Mouse (Mus musculus): Measurements from ENCODE around the gene Il17re. TPM values are rescaled to one million over a fixed set of nuclear protein-coding genes. Genes with fewer than 3 reads are reported as not detected.
A peak's percentile ranks its signal among the peaks of the same experiment; 100 is the strongest.

Gene Il17re
- polyA plus RNA-seq, 1 experiment from 2014 or later: 0.21 TPM

DNA sequence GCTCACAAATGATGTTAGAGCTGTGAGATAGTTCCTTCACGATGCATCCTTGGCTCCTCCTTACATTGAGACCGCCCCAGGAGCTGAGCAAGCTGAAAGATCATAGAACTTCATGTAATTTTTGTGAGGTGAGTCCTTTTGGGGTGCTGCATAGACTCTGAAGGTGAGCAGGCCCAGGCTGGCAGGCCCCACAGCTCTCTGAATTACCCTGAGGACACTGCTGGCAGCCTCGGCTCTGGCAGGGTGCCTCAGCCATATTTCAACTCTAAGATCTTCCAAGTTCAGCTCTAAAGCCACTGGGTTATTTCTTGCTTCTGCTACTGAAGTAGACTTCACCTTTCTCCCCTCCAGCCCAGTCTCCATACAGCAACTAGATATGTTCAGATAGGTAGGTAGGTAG is 17.6 kb upstream of the Il17re start:
- Histone ChIP-seq H3K36me3 (ENCODE audit: control insufficient read depth, insufficient read depth, low read length) (no peaks in the 10 kb centered on the region), H3K4me1 (ENCODE audit: control insufficient read depth, insufficient read depth, low read length) (peaks cover 8% of the 10 kb centered on the region), H3K4me2 (ENCODE audit: low read depth, low read length) (no peak overlapping the region), H3K27me3 (ENCODE audit: control insufficient read depth, insufficient read depth, low read length) (no peaks in the 10 kb centered on the region), H3K4me3 (ENCODE audit: low read depth, low read length) (no peak overlapping the region), H3K9me3 (ENCODE audit: control insufficient read depth, low read length) (no peaks in the 10 kb centered on the region), H3K27ac (ENCODE audit: low read depth, low read length) (no peak overlapping the region), H3K9ac (replicated peaks; ENCODE audit: low read depth, low read length) (no peak overlapping the region)
- no peak for ATAC-seq (ENCODE audit: low read depth)
- 84% methylated on average over 3 of the region's 3 CpGs for WGBS

DNA sequence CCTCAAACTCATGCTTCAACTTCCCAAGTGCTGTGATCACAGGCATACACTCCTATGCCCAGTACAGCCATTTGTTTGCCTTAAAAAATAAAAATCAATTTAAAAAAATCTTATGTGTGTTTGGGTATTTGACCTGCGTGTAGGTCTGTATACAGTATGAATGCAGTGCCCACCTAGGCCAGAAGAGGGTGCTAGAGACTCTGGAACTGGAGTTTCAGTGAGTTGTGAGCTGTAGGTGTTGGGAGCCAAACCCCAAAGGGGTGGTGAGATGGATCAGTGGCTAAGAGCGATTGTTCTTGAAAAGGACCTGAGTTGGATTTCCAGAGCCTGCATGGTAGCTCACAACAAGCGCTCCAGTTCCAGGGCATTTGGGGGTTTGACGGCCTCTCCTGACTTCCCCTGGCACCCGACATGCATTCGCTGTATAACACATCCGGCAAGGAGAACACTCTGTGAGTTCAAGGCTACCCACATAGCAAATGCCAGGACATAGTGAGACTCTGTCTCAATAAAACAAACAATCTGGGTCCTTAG is 17.1 kb upstream of the Il17re start:
- H3K4me1 ChIP-seq (ENCODE audit: control insufficient read depth, insufficient read depth, low read length): peaks cover 8% of the 10 kb centered on the region
- H3K36me3 ChIP-seq (ENCODE audit: control insufficient read depth, insufficient read depth, low read length): no peaks in the 10 kb centered on the region
- H3K9ac ChIP-seq (replicated peaks; ENCODE audit: low read depth, low read length): no peak overlapping the region
- 60% methylated on average over 7 of the region's 7 CpGs for WGBS
- no peak overlapping the region for H3K27ac ChIP-seq (ENCODE audit: low read depth, low read length)
- no peaks in the 10 kb centered on the region for H3K9me3 ChIP-seq (ENCODE audit: control insufficient read depth, low read length)
- ATAC-seq (ENCODE audit: low read depth): no peak
- H3K27me3 ChIP-seq (ENCODE audit: control insufficient read depth, insufficient read depth, low read length): no peaks in the 10 kb centered on the region
- H3K4me2 ChIP-seq (ENCODE audit: low read depth, low read length): no peak overlapping the region
- no peak overlapping the region for H3K4me3 ChIP-seq (ENCODE audit: low read depth, low read length)

DNA sequence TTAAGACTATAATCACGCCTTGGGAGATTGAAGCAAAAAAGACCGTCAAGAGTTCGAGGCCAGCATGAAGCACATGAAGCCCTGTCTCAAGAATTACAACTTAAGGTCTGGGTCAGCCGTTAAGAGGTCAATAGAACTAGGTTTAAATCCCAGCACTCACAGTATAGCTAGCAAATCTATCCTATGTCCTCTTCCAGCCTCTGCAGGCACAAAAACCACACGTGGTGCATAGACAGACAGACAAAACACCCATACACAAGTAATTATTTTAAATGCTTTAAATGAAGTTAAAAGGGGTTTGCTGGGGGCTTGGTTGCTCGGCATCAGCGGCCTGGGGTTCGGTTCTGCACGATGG is 16.2 kb upstream of the Il17re start:
- 44% methylated on average over 9 of the region's 9 CpGs for WGBS
- Histone ChIP-seq H3K9ac (replicated peaks; ENCODE audit: low read depth, low read length) (peak overlapping the region; percentile 81; the same call in 1 of the 2 replicates), H3K27me3 (ENCODE audit: control insufficient read depth, insufficient read depth, low read length) (no peaks in the 10 kb centered on the region), H3K4me1 (ENCODE audit: control insufficient read depth, insufficient read depth, low read length) (peaks cover 8% of the 10 kb centered on the region), H3K9me3 (ENCODE audit: control insufficient read depth, low read length) (no peaks in the 10 kb centered on the region), H3K4me3 (ENCODE audit: low read depth, low read length) (peak overlapping the region; percentile 74), H3K27ac (ENCODE audit: low read depth, low read length) (0 out of 2 replicates have a peak overlapping the region, but pooled peaks have one; percentile 29), H3K4me2 (ENCODE audit: low read depth, low read length) (peak overlapping the region; percentile 76), H3K36me3 (ENCODE audit: control insufficient read depth, insufficient read depth, low read length) (peaks cover 3% of the 10 kb centered on the region)
- peak; percentile 50 for ATAC-seq (ENCODE audit: low read depth)

DNA sequence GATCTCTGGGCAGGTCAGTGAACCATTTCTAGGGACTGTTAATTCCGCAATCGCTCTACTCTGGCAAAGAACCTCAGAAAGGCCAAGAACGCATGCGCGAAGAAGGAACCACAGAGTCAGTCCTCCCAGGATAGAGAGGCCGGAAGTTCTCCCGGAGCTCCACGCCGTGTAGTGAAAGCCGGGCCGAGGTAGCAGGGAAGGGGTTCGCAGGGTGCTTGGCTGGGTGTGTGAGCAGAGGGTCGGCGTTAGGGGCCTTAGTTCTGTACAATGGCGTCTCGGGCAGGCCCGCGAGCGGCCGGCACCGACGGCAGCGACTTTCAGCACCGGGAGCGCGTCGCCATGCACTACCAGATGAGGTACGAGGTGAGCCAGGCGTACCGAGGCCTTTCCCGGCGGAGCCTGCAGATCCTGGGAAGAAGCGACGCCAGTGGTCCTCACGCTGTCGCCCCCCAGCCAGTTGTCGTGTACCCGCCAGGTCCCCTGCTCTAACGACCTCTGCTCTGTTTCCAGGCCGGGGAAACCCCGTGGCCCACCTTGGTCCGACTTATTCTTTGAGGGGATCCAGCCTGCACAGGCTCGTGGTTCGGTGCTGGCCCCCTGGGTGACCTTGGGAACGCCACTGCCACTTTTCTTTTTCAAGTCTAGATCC is 15.7 kb upstream of the Il17re start, which contains the start of gene Jagn1:
Gene Jagn1, plus strand, starts transcription at position 128 of the 649 bp plus-strand sequence.
- Histone ChIP-seq H3K9ac (replicated peaks; ENCODE audit: low read depth, low read length) (peak within 1 kb of the TSS; percentile 81), H3K27ac (ENCODE audit: low read depth, low read length) (peak within 1 kb of the TSS; percentile 70; the same call in 1 of the 2 replicates), H3K4me3 (ENCODE audit: low read depth, low read length) (peak within 1 kb of the TSS; percentile 74), H3K9me3 (ENCODE audit: control insufficient read depth, low read length) (no peaks in the 10 kb centered on the region), H3K4me1 (ENCODE audit: control insufficient read depth, insufficient read depth, low read length) (peaks cover 8% of the 10 kb centered on the region), H3K4me2 (ENCODE audit: low read depth, low read length) (peak within 1 kb of the TSS; percentile 76), H3K36me3 (ENCODE audit: control insufficient read depth, insufficient read depth, low read length) (peaks cover 8% of the 10 kb centered on the region), H3K27me3 (ENCODE audit: control insufficient read depth, insufficient read depth, low read length) (no peaks in the 10 kb centered on the region)
- ATAC-seq (ENCODE audit: low read depth): peak; percentile 94
- WGBS: under 1% methylated on average over 43 of the region's 45 CpGs

DNA sequence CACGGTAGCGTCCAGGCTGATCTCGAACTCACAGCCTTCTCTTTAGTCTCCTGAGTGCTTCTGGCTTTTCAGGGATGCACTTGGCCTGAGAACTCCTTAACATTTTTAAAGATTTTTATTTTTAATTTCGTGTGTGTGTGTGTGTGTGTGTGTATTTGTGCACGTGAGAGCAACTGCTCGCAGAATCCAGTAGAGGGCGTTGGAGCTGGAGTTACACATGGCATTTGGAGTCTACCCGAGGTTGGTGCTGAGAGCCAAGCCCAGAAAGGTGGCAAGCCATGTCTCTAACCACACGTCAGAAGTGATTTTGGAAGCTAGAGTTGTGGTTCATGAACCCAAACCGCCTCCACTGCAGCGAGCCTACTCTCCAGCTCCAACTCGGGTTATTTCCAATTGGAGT is 15.2 kb upstream of the Il17re start:
- 48% methylated on average over 12 of the region's 12 CpGs for WGBS
- H3K4me2 ChIP-seq (ENCODE audit: low read depth, low read length): peak overlapping the region; percentile 76
- H3K36me3 ChIP-seq (ENCODE audit: control insufficient read depth, insufficient read depth, low read length): peaks cover 13% of the 10 kb centered on the region
- no peaks in the 10 kb centered on the region for H3K27me3 ChIP-seq (ENCODE audit: control insufficient read depth, insufficient read depth, low read length)
- peak overlapping the region; percentile 74 for H3K4me3 ChIP-seq (ENCODE audit: low read depth, low read length)
- peaks cover 8% of the 10 kb centered on the region for H3K4me1 ChIP-seq (ENCODE audit: control insufficient read depth, insufficient read depth, low read length)
- H3K9me3 ChIP-seq (ENCODE audit: control insufficient read depth, low read length): no peaks in the 10 kb centered on the region
- H3K27ac ChIP-seq (ENCODE audit: low read depth, low read length): no peak overlapping the region; the same call in 1 of the 2 replicates
- peak overlapping the region; percentile 81 for H3K9ac ChIP-seq (replicated peaks; ENCODE audit: low read depth, low read length)
- no peak for ATAC-seq (ENCODE audit: low read depth)

DNA sequence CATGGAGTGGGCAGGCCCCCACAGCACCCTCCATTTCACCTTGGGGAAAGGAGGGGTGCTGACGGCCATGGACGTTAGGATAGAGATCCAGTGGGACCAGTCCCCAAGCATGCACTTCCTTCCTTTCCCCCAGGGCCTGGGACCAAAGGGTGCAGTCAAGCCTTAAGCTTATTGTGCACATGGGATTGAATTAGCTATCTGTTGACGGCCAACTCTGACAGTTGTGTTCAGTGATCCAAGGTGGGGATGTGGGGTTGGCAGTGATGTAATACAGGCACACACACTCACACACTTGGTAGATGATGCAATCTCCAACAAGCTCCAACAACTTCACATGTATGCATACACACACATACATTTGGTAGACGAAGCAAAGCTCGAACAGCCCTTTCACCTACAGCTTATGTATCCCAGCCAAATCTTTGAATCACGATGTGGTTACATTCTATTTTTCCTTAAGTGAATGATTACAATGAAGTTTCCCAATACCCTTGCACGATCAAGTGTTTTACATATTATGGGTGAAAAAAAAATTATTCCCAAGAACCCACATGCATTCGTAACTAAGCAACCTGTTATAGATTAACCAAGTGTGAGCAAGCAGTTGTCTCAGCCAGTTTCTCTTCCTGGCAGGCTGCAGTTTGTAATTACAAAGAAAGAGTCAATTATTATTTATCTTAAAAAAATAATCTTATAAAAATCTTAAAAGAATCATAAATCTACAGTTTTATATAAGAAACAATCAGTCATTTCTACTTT is 13.9 kb upstream of the Il17re start:
- 85% methylated on average over 6 of the region's 8 CpGs for WGBS
- Histone ChIP-seq H3K27me3 (ENCODE audit: control insufficient read depth, insufficient read depth, low read length) (no peaks in the 10 kb centered on the region), H3K4me2 (ENCODE audit: low read depth, low read length) (no peak overlapping the region), H3K9me3 (ENCODE audit: control insufficient read depth, low read length) (no peaks in the 10 kb centered on the region), H3K27ac (ENCODE audit: low read depth, low read length) (no peak overlapping the region), H3K9ac (replicated peaks; ENCODE audit: low read depth, low read length) (no peak overlapping the region), H3K4me3 (ENCODE audit: low read depth, low read length) (no peak overlapping the region), H3K4me1 (ENCODE audit: control insufficient read depth, insufficient read depth, low read length) (peaks cover 8% of the 10 kb centered on the region), H3K36me3 (ENCODE audit: control insufficient read depth, insufficient read depth, low read length) (peaks cover 21% of the 10 kb centered on the region)
- ATAC-seq (ENCODE audit: low read depth): no peak

DNA sequence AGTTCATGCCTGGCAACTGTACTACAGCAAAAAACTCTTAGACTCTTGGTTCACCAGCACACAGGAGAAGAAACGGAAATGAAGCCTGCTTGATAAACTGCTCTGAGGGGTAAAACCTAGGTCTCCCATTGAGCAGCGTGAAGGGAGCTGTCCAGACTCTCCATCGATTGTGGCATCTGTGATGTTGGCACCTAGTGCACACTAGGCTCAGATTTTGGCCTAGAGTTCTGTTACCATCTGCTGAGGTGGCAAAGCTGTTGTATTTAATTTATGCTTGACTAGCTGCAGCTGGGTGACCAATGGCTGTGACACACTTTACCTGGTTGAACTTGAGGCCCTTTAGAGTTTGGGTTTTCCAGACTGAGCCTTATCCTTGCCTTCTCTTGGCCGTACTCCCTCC is 10.6 kb upstream of the Il17re start:
- no peaks in the 10 kb centered on the region for H3K27me3 ChIP-seq (ENCODE audit: control insufficient read depth, insufficient read depth, low read length)
- H3K4me3 ChIP-seq (ENCODE audit: low read depth, low read length): no peak overlapping the region
- 94% methylated on average over 4 of the region's 4 CpGs for whole genome bisulfite sequencing
- peaks cover 8% of the 10 kb centered on the region for H3K4me1 ChIP-seq (ENCODE audit: control insufficient read depth, insufficient read depth, low read length)
- H3K36me3 ChIP-seq (ENCODE audit: control insufficient read depth, insufficient read depth, low read length): peaks cover 21% of the 10 kb centered on the region
- no peak for ATAC-seq (ENCODE audit: low read depth)
- H3K27ac ChIP-seq (ENCODE audit: low read depth, low read length): no peak overlapping the region
- H3K4me2 ChIP-seq (ENCODE audit: low read depth, low read length): no peak overlapping the region
- H3K9ac ChIP-seq (replicated peaks; ENCODE audit: low read depth, low read length): no peak overlapping the region
- no peaks in the 10 kb centered on the region for H3K9me3 ChIP-seq (ENCODE audit: control insufficient read depth, low read length)

DNA sequence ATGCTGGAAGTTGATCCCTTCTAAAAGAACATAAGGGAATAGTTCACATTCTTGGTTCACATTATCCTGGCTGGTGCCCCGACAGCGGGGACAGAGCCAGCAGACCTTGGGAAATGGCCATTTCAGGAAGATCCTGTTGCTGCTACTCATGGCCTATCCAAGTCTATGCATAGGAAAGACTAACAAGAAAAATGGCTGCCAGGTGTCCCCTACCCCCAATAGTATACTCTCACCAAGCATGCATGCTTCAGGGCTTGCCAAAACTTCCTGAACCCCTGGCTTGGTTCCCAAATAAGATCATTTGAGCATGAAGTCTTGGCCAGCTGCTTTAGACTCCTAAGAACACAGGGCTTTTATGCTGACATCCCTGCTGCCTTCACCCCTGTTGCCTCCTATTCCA is 6.4 kb upstream of the Il17re start:
- H3K4me1 ChIP-seq (ENCODE audit: control insufficient read depth, insufficient read depth, low read length): no peaks in the 10 kb centered on the region
- H3K36me3 ChIP-seq (ENCODE audit: control insufficient read depth, insufficient read depth, low read length): peaks cover 20% of the 10 kb centered on the region
- ATAC-seq (ENCODE audit: low read depth): no peak
- H3K27ac ChIP-seq (ENCODE audit: low read depth, low read length): no peak overlapping the region
- 78% methylated on average over 2 of the region's 2 CpGs for WGBS
- H3K4me2 ChIP-seq (ENCODE audit: low read depth, low read length): no peak overlapping the region
- no peak overlapping the region for H3K9ac ChIP-seq (replicated peaks; ENCODE audit: low read depth, low read length)
- no peaks in the 10 kb centered on the region for H3K27me3 ChIP-seq (ENCODE audit: control insufficient read depth, insufficient read depth, low read length)
- no peaks in the 10 kb centered on the region for H3K9me3 ChIP-seq (ENCODE audit: control insufficient read depth, low read length)
- no peak overlapping the region for H3K4me3 ChIP-seq (ENCODE audit: low read depth, low read length)

DNA sequence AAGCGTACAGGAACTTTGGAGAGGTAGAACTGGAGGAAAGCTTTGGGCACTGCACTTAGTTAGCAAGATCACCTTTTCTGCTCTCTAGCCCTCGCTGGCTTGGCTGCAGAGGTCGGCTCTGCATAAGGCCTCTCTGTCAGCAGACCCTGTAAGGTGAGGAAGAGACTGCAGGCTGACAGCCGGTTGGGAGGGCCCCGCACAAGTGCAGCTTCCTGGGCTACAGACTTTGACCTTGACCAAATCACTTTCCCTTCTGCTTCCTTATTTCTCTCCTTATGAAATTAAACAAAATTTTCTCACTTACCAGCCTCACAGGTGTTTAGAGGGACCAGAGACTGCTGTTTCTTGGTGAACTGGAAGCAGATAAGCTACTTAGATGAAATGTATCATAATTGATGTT is 3.3 kb upstream of the Il17re start:
- H3K27ac ChIP-seq (ENCODE audit: low read depth, low read length): no peak overlapping the region
- ATAC-seq (ENCODE audit: low read depth): no peak
- no peak overlapping the region for H3K4me2 ChIP-seq (ENCODE audit: low read depth, low read length)
- 79% methylated on average over 5 of the region's 5 CpGs for WGBS
- no peaks in the 10 kb centered on the region for H3K9me3 ChIP-seq (ENCODE audit: control insufficient read depth, low read length)
- no peak overlapping the region for H3K4me3 ChIP-seq (ENCODE audit: low read depth, low read length)
- no peaks in the 10 kb centered on the region for H3K4me1 ChIP-seq (ENCODE audit: control insufficient read depth, insufficient read depth, low read length)
- H3K27me3 ChIP-seq (ENCODE audit: control insufficient read depth, insufficient read depth, low read length): no peaks in the 10 kb centered on the region
- H3K9ac ChIP-seq (replicated peaks; ENCODE audit: low read depth, low read length): no peak overlapping the region
- H3K36me3 ChIP-seq (ENCODE audit: control insufficient read depth, insufficient read depth, low read length): no peaks in the 10 kb centered on the region
